Mouse (Mus musculus) kidney, adult 11 months (tissue): ENCODE results near the gene Gla.
A peak's percentile ranks its signal among the peaks of the same experiment; 100 is the strongest.
"Not testable (repeated sequence)": the region's sequence is repeated elsewhere in the genome, so short reads cannot be mapped to it uniquely, and the experiment has no call there.

ENCODE experiments used
- DNase-seq: peaks from one replicate; pipeline ENCODE4 v3.0.0; 2022

Gene Gla

GRCm38 (mm10) chrX:134588261-134588660 is 12.7 kb downstream of the Gla start:
- DNase-seq = no peak

- DNase-seq = no peak
These were observed 14.5 kb downstream of the Gla start for GRCm38 (mm10) chrX:134586447-134586846.

DNA sequence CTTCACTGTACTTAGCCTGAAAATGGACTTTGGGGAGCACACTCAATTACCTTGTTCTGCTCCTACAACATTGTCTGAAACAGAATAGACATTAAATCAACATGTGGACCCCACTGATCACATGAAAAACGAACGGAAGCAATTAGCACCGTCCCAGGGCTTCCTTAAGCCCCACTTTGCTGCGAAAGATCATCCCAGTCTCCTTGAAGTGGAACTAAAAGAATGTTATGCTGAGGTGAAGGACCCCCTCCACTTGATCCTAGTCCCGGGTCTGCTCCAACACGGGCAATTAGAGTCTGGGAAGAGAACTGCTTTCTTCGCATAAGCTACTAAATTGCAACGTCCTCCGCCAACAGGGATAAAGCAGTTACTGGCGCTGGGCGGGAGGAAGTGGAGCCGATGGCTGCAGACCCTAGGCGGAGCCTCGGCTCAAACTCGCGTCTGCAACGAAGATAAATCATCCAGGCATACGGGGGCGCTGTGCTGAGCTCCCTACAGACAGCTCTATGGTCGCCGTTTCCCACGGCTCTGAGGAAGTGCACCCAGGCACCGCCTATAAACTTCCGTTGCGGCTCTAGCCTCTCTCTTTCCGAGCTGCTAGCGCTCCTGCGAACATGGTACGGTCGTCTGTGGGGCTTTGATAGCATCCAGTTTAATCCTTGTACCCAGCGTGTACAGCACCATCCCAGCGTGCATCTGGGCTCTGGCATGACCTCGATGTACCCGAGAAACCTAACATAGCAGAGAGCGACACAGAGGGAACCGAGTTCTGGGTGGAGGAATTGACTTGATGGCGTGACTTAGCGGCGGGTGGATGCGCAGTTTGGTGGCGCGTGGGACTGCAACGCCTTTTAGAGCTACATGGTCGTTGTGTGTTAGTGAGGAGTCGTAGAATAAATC is 15.6 kb downstream of the Gla start, which contains the start of gene Rpl36a:
Rpl36a (plus strand) TSS at position 552 of the 900 bp plus-strand sequence.
- peak; percentile 89 for DNase-seq

- no peak for DNase-seq
These were observed 17.8 kb downstream of the Gla start, which contains the start of gene Btk for GRCm38 (mm10) chrX:134582888-134583669. Gene Btk (minus strand): TSS chrX:134583570.

DNA sequence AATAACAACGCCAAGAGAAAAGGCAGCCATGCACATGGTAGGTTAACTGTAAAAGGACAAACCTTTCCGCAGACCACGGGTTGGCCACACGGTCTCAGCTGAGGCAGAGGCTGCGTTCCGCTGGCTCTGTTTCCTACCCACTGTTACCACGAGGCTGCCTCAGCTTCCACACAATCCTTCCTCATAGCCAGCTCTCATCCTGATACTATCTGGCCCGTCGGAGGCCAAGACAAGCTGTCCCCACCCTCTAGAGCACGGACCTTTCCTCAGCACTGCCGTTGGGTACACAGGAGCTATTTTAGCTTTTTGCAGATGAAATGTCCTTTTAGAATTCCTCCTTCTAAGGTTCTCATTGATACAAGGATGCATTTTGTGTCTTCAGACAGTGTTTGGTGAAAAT is 18.7 kb downstream of the Gla start:
- no peak for DNase-seq

DNA sequence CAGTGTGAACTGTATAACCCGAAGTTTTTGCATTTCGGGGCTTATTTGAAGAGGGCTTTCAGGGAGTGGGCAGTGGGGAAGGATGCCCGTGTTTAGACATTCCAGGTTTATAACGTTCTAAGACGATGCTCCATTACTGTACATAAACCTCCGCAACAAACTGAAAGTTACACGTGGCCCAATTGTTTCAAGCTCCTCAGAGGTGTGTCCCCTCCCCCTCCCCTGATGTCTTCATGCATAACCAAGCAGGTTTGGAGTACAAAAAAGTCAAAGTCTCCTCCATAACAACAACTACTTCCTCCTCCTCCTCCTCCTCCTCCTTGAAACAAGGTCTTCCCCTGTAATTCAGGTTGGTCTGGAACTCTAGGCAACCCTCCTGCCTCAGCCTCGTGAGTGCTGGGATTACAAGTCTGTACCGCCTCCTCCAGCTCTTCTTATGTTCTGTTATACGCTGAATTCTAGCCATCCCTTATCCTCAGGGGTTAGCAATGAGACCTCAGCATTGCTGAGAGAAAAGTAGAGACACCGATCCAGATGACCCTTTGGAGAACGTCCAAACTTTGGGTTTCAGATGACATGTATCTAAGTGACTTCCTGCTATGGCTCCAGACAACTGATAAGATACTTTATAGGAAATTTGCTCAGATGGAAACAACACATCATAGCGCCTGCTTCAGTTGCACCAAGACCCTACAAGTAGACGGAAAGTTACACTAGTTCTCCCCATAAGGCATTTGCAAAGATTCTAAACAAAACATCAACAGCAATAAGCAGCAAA is 20.2 kb downstream of the Gla start:
- no peak for DNase-seq

- DNase-seq = no peak
These were observed 23.0 kb downstream of the Gla start for GRCm38 (mm10) chrX:134577896-134578295.

GRCm38 (mm10) chrX:134566536-134567222 is 34.2 kb downstream of the Gla start:
- DNase-seq = no peak

- DNase-seq = no peak
These were observed 36.6 kb downstream of the Gla start for GRCm38 (mm10) chrX:134564326-134564725.

DNA sequence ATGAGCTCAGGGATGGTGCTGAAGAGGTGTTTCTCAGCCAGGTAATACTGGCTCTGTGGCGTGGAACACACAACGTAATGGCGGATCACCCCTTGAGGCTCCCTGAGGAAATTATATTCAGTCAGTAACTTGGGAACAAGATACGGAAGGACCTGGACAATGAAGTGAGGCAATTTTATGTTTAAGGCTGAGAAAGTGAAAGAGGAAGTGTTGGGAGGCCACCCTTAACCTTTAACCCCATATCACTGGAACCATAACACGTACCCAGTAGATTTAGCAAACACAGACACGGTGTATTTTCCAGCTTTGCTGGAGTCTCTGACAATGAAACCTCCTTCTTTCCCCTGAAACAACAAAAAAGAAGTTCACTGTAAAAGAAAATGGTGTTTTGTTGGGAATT is 46.5 kb downstream of the Gla start:
- DNase-seq = no peak

DNA sequence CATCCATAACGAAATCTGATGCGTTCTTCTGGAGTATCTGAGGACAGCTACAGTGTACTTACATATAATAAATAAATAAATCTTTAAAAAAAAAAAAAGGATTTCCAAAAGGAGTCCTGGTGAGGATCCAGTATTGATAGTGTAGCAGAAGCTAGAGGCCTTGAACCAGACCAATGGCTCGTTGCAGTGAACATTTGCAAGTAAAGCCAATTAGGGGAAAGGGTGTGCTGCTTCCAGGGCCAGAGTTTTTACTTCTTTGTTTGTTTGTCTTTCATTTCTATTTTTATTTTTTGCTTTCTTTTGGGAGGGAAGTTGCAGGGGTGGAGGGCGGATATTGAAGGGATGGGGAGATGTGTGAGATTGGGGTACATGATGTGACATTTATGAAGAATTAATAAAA is 47.6 kb downstream of the Gla start:
- no peak for DNase-seq

DNA sequence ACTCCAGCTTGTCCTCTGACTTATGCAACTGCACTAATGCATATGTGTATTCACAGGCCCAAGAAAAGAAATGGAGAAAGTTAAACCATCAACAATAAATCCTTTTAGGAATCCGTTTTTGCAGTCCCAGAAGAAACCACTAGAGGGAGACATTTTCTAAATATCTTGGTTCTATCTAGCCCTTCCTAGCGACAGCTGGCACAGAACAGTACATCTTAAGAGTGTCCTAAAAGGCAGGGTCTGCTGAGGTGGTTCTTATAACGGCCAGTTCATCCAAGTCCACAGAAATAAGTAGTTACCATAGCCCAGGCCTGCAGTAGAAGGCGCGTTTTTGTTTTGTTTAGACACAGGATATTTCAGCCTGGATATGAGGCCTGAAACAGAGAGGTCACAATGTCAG is 50.0 kb downstream of the Gla start:
- DNase-seq = no peak

DNA sequence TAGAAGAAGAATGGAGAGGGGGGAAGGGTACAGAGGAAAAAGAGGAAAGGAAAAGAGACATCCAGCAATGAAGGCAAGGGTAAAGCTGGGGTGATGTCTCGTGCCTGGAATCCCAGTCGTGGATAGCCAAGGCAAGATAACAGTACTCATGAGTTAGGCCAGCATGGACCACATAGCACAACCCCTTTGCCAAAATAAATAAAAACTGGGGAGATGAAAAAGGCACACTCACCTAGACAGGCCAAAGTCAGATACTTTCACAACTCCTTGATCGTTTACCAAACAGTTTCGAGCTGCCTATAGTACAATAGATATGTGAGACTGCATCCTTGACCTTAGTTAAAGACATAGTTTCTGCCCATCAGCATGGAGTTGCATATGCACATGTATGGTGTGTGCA is 53.6 kb downstream of the Gla start:
- DNase-seq = no peak

GRCm38 (mm10) chrX:134541955-134542308 is 59.0 kb downstream of the Gla start:
- DNase-seq = no peak

GRCm38 (mm10) chrX:134541145-134541954 is 59.6 kb downstream of the Gla start, which contains the start of gene Timm8a1:
Gene Timm8a1 (minus strand): TSS chrX:134541865.
- DNase-seq = peak; percentile 54

DNA sequence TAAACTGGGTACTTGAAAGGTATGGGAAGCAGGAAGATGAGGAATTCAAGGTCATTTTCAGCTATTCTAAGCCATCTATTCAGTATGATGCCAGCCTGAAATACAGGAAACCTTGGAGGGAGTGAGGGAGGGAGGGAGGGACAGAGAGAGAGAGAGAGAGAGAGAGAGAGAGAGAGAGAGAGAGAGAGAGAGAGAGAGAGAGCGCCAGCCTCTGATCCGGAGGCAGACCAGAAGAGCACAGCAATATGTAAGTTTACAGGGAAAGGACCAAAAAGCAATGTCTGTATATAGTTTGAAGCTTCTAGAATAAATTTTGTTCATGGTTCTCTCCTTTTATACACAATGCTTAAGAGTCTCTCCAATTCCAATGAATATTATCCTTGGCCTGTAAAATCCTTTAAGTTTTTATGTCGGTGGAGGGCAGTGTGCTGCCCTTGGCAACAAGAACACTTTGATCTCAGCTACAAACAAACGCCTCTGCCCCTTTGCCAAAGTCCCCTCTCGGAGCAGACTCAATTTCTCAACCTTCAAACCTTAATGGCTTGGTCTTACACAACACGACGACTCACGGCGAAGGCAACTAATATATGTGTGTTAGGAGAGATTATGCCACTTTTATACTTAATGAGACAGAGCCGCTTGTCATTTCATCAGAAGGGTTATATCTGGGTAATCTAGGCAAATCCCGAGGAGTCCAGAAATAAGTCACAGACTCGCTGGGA is 60.4 kb downstream of the Gla start:
- DNase-seq = peak; percentile 16

DNA sequence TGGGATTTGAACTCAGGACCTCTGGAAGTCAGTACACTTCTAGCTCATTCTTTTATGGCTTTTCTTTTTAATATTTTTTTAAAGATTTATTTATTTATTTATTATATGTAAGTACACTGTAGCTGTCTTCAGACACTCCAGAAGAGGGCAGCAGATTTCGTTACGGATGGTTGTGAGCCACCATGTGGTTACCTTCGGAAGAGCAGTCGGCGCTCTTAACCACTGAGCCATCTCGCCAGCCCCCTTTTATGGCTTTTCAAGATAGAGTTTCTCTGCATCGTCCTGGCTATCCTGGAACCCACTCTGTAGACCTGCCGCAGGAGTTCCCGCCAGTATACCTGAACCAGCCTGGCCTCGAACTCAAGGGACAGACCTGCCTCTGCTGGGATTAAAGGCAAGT is 61.1 kb downstream of the Gla start:
- DNase-seq = not testable (repeated sequence)
